Mouse (Mus musculus): ENCODE measurements at regions not wholly inside any gene's neighbourhood (a gene's known extent, or its start where the extent isn't known, plus 50 kb on each side); places are given as distances from the start of the nearest gene placed in this dataset.

DNA sequence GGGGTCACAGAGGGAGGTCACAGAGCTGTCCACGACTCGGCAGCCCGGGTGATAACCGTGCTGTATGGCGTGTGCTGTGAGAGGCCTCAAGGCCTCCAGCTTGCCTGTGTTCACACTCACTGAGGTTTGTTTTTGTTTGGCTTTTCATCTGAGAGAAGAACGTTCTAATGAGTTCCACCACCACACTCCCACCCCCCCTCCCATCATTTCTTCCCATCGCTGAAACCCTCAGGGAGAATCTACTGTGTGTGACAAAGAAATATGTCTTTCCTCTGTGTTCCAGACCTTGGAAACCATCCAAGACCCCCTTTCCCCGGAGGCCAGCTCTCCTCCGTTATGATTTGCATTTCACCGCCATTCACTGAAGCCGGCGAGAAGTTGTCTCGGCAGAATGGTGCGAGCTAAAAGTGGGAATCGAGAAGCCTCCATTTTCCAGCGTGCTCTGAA, 164.0 kb upstream of the 1700066M21Rik start:
- TF ChIP-seq POLR2A (IDR thresholded peaks at IDR 0.05; ENCODE audit: insufficient read depth, low read depth, low read length) (no peak), EP300 (IDR thresholded peaks at IDR 0.05; ENCODE audit: insufficient read depth, low read depth, low read length) (no peak)

Measured in heart, adult 2 months (tissue).